In genomic region chr19:37375755-37376615, GRCm38 (mm10) we compare ENCODE assay signal across 8 mouse cellular contexts. TPM values are rescaled to one million over a fixed set of nuclear protein-coding genes. Genes with fewer than 3 reads are reported as not detected.
DNase-seq lines count a peak whose midpoint lies in the region; ATAC-seq and TF ChIP-seq lines count a peak whose summit lies in the region.

Gene Kif11, plus strand, starts transcription at chr19:37376403.

- WGBS in forebrain, embryonic 13.5 days = under 1% methylated on average over 73 of the region's 73 CpGs
- WGBS in large intestine, adult 2 months = under 1% methylated on average over 73 of the region's 73 CpGs
- under 1% methylated on average over 73 of the region's 73 CpGs for WGBS in liver, postnatal 0 days (ENCODE audit: insufficient replicate concordance)
- WGBS in neural tube, embryonic 14.5 days = under 1% methylated on average over 73 of the region's 73 CpGs

- no peak for TF ChIP-seq CTCF in ES-Bruce4 (IDR thresholded peaks at IDR 0.05; ENCODE audit: low read depth, low read length)
- TF ChIP-seq CTCF in liver, postnatal 0 days (IDR thresholded peaks at IDR 0.05; ENCODE audit: low read depth) = no peak

- peak within 1 kb of the TSS; percentile 78 for H3K9ac ChIP-seq in ES-Bruce4 (ENCODE audit: low read depth, poor library complexity, severe bottlenecking)
- peak within 1 kb of the TSS; percentile 83 for H3K9ac ChIP-seq in forebrain, embryonic 13.5 days
- H3K9ac ChIP-seq in liver, postnatal 0 days (replicated peaks) = peak within 1 kb of the TSS; percentile 90
- H3K9ac ChIP-seq in neural tube, embryonic 14.5 days (replicated peaks; ENCODE audit: low read depth, low read length) = peak within 1 kb of the TSS; percentile 48

- H3K4me1 ChIP-seq in ES-Bruce4 (ENCODE audit: control insufficient read depth, insufficient read depth, low read length) = peaks cover 2% of the 10 kb centered on the region
- peaks cover 39% of the 10 kb centered on the region for H3K4me1 ChIP-seq in forebrain, embryonic 13.5 days
- H3K4me1 ChIP-seq in liver, postnatal 0 days (ENCODE audit: insufficient read depth) = peaks cover 13% of the 10 kb centered on the region
- H3K4me1 ChIP-seq in neural tube, embryonic 14.5 days (ENCODE audit: control insufficient read depth, insufficient read depth, low read length) = peaks cover 3% of the 10 kb centered on the region; the same call in 1 of the 2 replicates

- H3K4me2 ChIP-seq in forebrain, embryonic 13.5 days = peak within 1 kb of the TSS; percentile 70
- H3K4me2 ChIP-seq in liver, postnatal 0 days (ENCODE audit: low read depth, low read length) = peak within 1 kb of the TSS; percentile 74
- H3K4me2 ChIP-seq in neural tube, embryonic 14.5 days (ENCODE audit: low read depth, low read length) = peak within 1 kb of the TSS; percentile 76

- intact Hi-C loops in heart, postnatal 10 days (cut with DNase I) = no loop called here

- H3K36me3 ChIP-seq in ES-Bruce4 (ENCODE audit: control insufficient read depth, insufficient read depth, low read length, poor library complexity, severe bottlenecking) = no peaks in the 10 kb centered on the region; the same call in 1 of the 2 replicates
- no peaks in the 10 kb centered on the region for H3K36me3 ChIP-seq in forebrain, embryonic 13.5 days (ENCODE audit: poor library complexity, severe bottlenecking)
- peaks cover 8% of the 10 kb centered on the region; the same call in 1 of the 2 replicates for H3K36me3 ChIP-seq in liver, postnatal 0 days (replicated peaks; ENCODE audit: insufficient read depth, low read length)
- H3K36me3 ChIP-seq in neural tube, embryonic 14.5 days (ENCODE audit: control insufficient read depth, insufficient read depth, low read length) = no peaks in the 10 kb centered on the region

- peak; percentile 98 to 100 for DNase-seq in heart, postnatal 10 days
- DNase-seq in large intestine, adult 2 months (ENCODE audit: low read depth, low spot score) = peak; percentile 97
- peak; percentile 97 for DNase-seq in liver, postnatal 0 days
- DNase-seq in testis, postnatal 10 days (ENCODE audit: low spot score) = peak; percentile 98

- no peaks in the 10 kb centered on the region for H3K27me3 ChIP-seq in ES-Bruce4 (ENCODE audit: control insufficient read depth, insufficient read depth, low read length, poor library complexity, severe bottlenecking)
- no peaks in the 10 kb centered on the region for H3K27me3 ChIP-seq in forebrain, embryonic 13.5 days
- H3K27me3 ChIP-seq in liver, postnatal 0 days (ENCODE audit: insufficient read depth, low read length) = no peaks in the 10 kb centered on the region
- no peaks in the 10 kb centered on the region for H3K27me3 ChIP-seq in neural tube, embryonic 14.5 days (ENCODE audit: control insufficient read depth, insufficient read depth, low read length)

- peak; percentile 67 for TF ChIP-seq POLR2A in ES-Bruce4 (IDR thresholded peaks at IDR 0.05; ENCODE audit: insufficient read depth, low read length)

- TF ChIP-seq EP300 in ES-Bruce4 (IDR thresholded peaks at IDR 0.05; ENCODE audit: insufficient read depth, low read depth, low read length) = no peak
- peak; percentile 73 for TF ChIP-seq EP300 in liver, postnatal 0 days (IDR thresholded peaks at IDR 0.05; ENCODE audit: low read depth)

- peak within 1 kb of the TSS; percentile 47 for H3K27ac ChIP-seq in ES-Bruce4 (ENCODE audit: insufficient read depth, low read length)
- H3K27ac ChIP-seq in forebrain, embryonic 13.5 days = peak within 1 kb of the TSS; percentile 97
- peak within 1 kb of the TSS; percentile 90 for H3K27ac ChIP-seq in liver, postnatal 0 days (ENCODE audit: low read depth)
- H3K27ac ChIP-seq in neural tube, embryonic 14.5 days (ENCODE audit: low read depth, low read length) = peak within 1 kb of the TSS; percentile 85

- H3K4me3 ChIP-seq in ES-Bruce4 (ENCODE audit: low read depth, low read length) = peak within 1 kb of the TSS; percentile 98
- H3K4me3 ChIP-seq in forebrain, embryonic 13.5 days = peak within 1 kb of the TSS; percentile 85
- H3K4me3 ChIP-seq in liver, postnatal 0 days (ENCODE audit: low read depth, low read length) = peak within 1 kb of the TSS; percentile 83
- peak within 1 kb of the TSS; percentile 61 for H3K4me3 ChIP-seq in neural tube, embryonic 14.5 days (ENCODE audit: low read depth, low read length)

- no peaks in the 10 kb centered on the region for H3K9me3 ChIP-seq in ES-Bruce4 (replicated peaks; ENCODE audit: control insufficient read depth, insufficient read depth, low read length, poor library complexity, severe bottlenecking)
- no peaks in the 10 kb centered on the region for H3K9me3 ChIP-seq in forebrain, embryonic 13.5 days (replicated peaks)
- H3K9me3 ChIP-seq in liver, postnatal 0 days (ENCODE audit: low read length) = no peaks in the 10 kb centered on the region
- H3K9me3 ChIP-seq in neural tube, embryonic 14.5 days (ENCODE audit: control insufficient read depth, low read length) = no peaks in the 10 kb centered on the region

- peak; percentile 100 for ATAC-seq in cerebellum, adult (ENCODE audit: insufficient number of reproducible peaks, low FRiP score, low TSS enrichment)
- ATAC-seq in forebrain, embryonic 13.5 days = peak; percentile 99
- peak; percentile 97 for ATAC-seq in liver, postnatal 0 days
- ATAC-seq in neural tube, embryonic 14.5 days (ENCODE audit: low read depth) = peak; percentile 99

RNA-seq across cellular contexts. Expression of gene Kif11, which starts in this region (rescaled TPM):
- polyA plus RNA-seq in ES-Bruce4 (2011; ENCODE audit: insufficient read depth, insufficient read length, low read depth, missing spikeins) = 130 and 146 TPM in 2 replicates
- 69.1 and 69.6 TPM in 2 replicates for polyA plus RNA-seq in forebrain, embryonic 13.5 days (2015; fragmentation: Nextera tagmentation; extraction: Ambion mirVana)
- total RNA-seq in heart, postnatal 10 days (2021) = 10 to 100 TPM; 11.5 to 11.8 TPM
- polyA plus RNA-seq in large intestine, adult 2 months (2012; rRNA removed) = 5.3 and 6.3 TPM in 2 replicates
- 16.0 and 20.7 TPM in 2 replicates for polyA plus RNA-seq in liver, postnatal 0 days (2015; fragmentation: Nextera tagmentation; extraction: Ambion mirVana)
- 5.1 and 6.4 TPM in 2 replicates for polyA plus RNA-seq in neural tube, embryonic 14.5 days (2014; fragmentation: Nextera tagmentation; extraction: Ambion mirVana)

Comparison
In these comparisons a context has a peak if more than half of its experiments do, and no peak if none do; other contexts are left out.
1. Peak in every context shown above with its lines: DNase-seq, ATAC-seq, H3K4me3 ChIP-seq and H3K27ac ChIP-seq.
2. H3K27ac ChIP-seq: peak in every context shown above with its lines; median percentile 97 in forebrain, embryonic 13.5 days; 90 in liver, postnatal 0 days; 85 in neural tube, embryonic 14.5 days; 47 in ES-Bruce4.